Mouse (Mus musculus) forebrain, embryonic 13.5 days (tissue): ENCODE data around the gene Hoxd4. TPM values are rescaled to one million over a fixed set of nuclear protein-coding genes. Genes with fewer than 3 reads are reported as not detected.
A peak's percentile ranks its signal among the peaks of the same experiment; 100 is the strongest.

Source experiments
- ATAC-seq: fragments of 200-750 bp; cut with Nextera tagmentation; 2 replicates; pipeline ENCODE4 v1.8.0; 2017
- H3K27ac ChIP-seq: fragments of 300-500 bp; sonication (generic); 2 replicates; pipeline ENCODE4 v1.5.1; 2015; ENCODE audit warnings: inconsistent platforms, mild to moderate bottlenecking, moderate library complexity
- H3K27me3 ChIP-seq: fragments of 300-500 bp; sonication (generic); 2 replicates; pipeline ENCODE4 v1.6.1; 2015; ENCODE audit warnings: mild to moderate bottlenecking, inconsistent platforms
- H3K36me3 ChIP-seq: fragments of 300-500 bp; sonication (generic); 2 replicates; pipeline ENCODE4 v1.6.1; 2015; ENCODE audit warnings: mild to moderate bottlenecking, inconsistent platforms; ENCODE audit not compliant: poor library complexity, severe bottlenecking
- H3K4me1 ChIP-seq: fragments of 300-500 bp; sonication (generic); 2 replicates; pipeline ENCODE4 v1.6.1; 2015; ENCODE audit warnings: inconsistent platforms
- H3K4me2 ChIP-seq: fragments of 300-500 bp; sonication (generic); 2 replicates; pipeline ENCODE4 v1.6.1; 2015; ENCODE audit warnings: inconsistent platforms, mild to moderate bottlenecking, moderate library complexity
- H3K4me3 ChIP-seq: fragments of 300-500 bp; sonication (generic); 2 replicates; pipeline ENCODE4 v1.5.1; 2015; ENCODE audit warnings: mild to moderate bottlenecking, inconsistent platforms
- H3K9ac ChIP-seq: fragments of 300-500 bp; sonication (generic); 2 replicates; pipeline ENCODE4 v1.6.1; 2015; ENCODE audit warnings: mild to moderate bottlenecking, inconsistent platforms
- H3K9me3 ChIP-seq: fragments of 300-500 bp; sonication (generic); replicated peaks from 2 replicates; pipeline ENCODE4 v1.6.1; 2016; ENCODE audit warnings: inconsistent platforms
- WGBS: fragments of 180-500 bp; shearing (Covaris S2); methylation state at CpG from one replicate; pipeline ENCODE4 v1.1.7; 2015; 5-methylcytosine and 5-hydroxymethylcytosine counted together
- polyA plus RNA-seq: library from polyadenylated mRNA; unstranded; fragments of >200 nt; fragmentation: Nextera tagmentation; extraction: Ambion mirVana; gene quantifications from 2 replicates; pipeline ENCODE4 v1.2.1, GENCODE M21; 2015

Gene Hoxd4
- polyA plus RNA-seq, 1 experiment from 2014 or later = not detected

DNA sequence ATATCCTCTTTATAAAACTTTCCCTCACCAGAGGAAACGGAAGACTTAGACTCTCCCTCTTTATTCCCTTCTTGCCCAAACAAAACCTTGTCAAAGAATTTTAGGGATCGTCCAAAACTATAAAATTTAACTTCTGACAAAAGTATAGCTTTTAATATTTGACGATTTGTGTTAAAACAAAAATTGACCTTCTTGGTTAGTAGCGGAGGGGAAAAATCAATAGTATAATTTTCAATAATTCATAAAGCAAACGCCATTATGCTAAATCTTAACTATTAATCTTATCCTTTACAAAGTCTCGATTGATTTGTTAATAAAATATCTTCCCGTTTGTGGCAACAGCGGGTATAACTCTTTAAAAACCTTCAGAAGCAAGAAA lies 21.4 kb upstream of the Hoxd4 start:
- no peaks in the 10 kb centered on the region for H3K36me3 ChIP-seq
- peaks cover 97% of the 10 kb centered on the region for H3K27me3 ChIP-seq
- H3K4me2 ChIP-seq = no peak overlapping the region
- H3K9me3 ChIP-seq = no peaks in the 10 kb centered on the region
- no peak overlapping the region for H3K9ac ChIP-seq
- no peak for ATAC-seq
- H3K27ac ChIP-seq = no peak overlapping the region
- 0 out of 2 replicates have a peak, but pooled peaks cover 3% of the 10 kb centered on the region for H3K4me1 ChIP-seq
- WGBS = 9% methylated on average over 8 of the region's 8 CpGs
- no peak overlapping the region for H3K4me3 ChIP-seq

DNA sequence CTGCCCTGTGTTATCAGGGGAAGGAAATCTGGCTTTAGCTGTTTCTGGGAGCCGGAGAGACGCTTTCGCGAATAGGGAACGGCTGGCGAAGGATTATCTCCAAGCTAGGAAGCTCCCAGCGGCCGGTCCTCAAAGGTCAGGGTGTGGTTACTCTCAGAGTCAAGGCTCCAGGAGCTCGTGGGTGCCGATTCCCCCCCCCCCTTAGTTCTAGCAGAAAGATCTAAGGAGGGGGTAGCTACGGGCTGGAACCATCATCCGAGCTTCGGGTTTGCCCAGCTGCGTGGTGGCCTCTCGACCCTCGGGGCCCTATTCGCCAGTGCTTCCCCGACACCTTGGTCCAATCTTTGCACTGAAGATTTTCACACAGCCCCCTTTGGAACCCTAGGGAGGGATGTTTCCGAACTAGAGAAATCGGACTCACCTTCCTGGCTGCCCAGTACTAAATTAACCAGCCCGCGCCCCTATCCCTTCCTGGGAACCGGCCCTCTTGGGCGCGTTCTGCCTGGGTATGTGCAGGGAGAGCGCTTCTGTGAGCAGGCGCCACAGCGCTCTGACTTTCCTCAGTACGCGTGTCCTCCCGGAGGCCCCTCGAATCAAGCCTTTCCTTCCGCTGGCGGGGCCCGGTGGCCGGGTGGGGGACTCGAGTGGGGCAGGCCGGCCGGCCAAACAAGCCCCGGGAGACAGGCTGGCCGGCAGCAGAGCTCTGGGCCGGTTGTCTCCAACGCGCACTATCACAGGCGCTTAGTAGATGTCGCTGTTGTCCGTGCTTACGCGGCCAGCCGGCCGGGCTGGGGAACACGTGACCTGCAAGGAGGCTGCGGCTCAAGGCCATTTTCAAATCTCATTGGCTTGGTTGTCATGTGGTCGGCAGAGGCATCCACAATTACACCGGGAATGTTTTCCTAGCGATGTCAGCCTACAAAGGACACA lies 20.4 kb upstream of the Hoxd4 start, which contains the start of gene Hoxd10:
TSS of gene Hoxd10 (plus strand) at position 903 of the 930 bp plus-strand sequence.
- no peak within 1 kb of the TSS for H3K27ac ChIP-seq
- H3K36me3 ChIP-seq = no peaks in the 10 kb centered on the region
- H3K9me3 ChIP-seq = no peaks in the 10 kb centered on the region
- H3K27me3 ChIP-seq = peaks cover 98% of the 10 kb centered on the region
- H3K4me1 ChIP-seq = 0 out of 2 replicates have a peak, but pooled peaks cover 3% of the 10 kb centered on the region
- peak within 1 kb of the TSS; percentile 25; the same call in 1 of the 2 replicates for H3K4me2 ChIP-seq
- ATAC-seq = peak; percentile 50
- no peak within 1 kb of the TSS for H3K9ac ChIP-seq
- WGBS = 2% methylated on average over 56 of the region's 56 CpGs
- 0 out of 2 replicates have a peak within 1 kb of the TSS, but pooled peaks have one; percentile 13 for H3K4me3 ChIP-seq

DNA sequence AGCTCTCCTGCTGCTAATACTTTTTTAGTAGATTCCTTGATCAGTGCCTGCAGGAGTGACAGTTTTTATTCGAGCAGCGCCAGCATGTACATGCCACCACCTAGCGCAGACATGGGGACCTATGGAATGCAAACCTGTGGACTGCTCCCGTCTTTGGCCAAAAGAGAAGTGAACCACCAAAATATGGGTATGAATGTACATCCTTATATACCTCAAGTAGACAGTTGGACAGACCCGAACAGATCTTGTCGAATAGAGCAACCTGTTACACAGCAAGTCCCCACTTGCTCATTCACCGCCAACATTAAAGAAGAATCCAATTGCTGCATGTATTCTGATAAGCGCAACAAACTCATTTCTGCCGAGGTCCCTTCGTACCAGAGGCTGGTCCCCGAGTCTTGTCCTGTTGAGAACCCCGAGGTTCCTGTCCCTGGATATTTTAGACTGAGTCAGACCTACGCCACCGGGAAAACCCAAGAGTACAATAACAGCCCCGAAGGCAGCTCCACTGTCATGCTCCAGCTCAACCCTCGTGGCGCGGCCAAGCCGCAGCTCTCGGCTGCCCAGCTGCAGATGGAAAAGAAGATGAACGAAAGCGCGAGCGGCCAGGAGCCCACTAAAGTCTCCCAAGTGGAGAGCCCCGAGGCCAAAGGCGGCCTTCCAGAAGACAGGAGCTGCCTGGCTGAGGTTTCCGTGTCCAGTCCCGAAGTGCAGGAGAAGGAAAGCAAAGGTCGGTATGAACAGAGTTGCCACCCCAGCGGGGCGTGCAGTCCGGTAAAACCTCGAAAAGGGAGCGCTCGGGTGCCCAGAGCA lies 19.5 kb upstream of the Hoxd4 start:
- WGBS = 4% methylated on average over 35 of the region's 35 CpGs
- no peak overlapping the region for H3K4me2 ChIP-seq
- no peak overlapping the region for H3K9ac ChIP-seq
- H3K4me1 ChIP-seq = 0 out of 2 replicates have a peak, but pooled peaks cover 3% of the 10 kb centered on the region
- no peak overlapping the region for H3K4me3 ChIP-seq
- H3K36me3 ChIP-seq = no peaks in the 10 kb centered on the region
- peaks cover 98% of the 10 kb centered on the region for H3K27me3 ChIP-seq
- no peaks in the 10 kb centered on the region for H3K9me3 ChIP-seq
- no peak overlapping the region for H3K27ac ChIP-seq
- no peak for ATAC-seq

DNA sequence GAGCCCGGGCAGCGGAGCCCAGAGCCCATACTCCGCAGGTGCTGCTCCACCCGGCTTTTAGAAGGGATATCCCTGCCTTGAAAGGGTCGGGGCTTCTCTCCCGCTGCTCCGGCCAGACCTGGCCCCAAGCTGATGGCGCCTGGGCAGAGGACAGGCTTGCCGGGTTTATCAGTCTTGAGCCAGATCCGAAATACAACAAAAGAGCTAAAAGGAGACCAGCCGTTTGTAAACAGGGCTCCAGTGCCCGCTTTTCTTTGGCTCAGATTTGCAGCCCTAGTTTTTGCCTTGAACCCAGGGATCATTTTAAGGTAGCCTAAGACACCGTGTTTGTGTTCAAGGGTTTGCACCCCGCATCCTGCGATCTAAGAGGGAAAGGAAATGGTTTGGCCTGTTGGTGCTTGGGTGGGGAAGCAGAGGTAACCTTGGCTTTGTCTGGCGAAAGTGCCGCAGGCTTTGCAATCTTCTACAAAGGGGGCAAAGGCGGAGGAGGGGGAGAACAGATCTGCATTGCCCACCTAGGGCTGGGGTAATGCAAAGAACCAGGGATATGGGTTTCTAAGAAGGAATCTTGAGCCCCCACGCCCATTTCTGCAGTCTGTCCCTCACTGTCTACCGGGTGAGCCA lies 18.8 kb upstream of the Hoxd4 start:
- no peak for ATAC-seq

DNA sequence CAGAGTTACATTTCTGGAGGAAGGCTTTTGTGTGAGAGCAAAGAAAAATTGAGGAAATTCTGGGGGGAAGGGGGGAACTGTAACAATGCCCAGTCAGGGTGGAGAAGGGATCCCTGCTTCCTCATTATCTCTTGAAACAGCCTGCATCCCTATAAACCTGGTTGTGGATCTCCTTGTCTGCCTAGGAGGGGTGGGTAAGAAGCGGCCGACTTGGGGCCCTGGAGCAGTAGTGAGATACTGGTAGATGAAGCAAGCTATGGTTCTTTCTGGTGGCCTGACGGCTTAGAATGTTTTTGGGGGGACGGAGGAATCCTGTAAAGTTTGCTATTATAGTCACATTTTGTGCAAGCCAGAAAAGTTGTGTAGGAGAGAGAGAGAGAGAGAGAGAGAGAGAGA lies 18.3 kb upstream of the Hoxd4 start:
- WGBS = 5% methylated on average over 4 of the region's 4 CpGs
- Histone ChIP-seq H3K4me1 (peaks cover 14% of the 10 kb centered on the region), H3K4me2 (no peak overlapping the region), H3K9me3 (no peaks in the 10 kb centered on the region), H3K9ac (no peak overlapping the region), H3K27ac (no peak overlapping the region), H3K27me3 (peaks cover 98% of the 10 kb centered on the region), H3K4me3 (no peak overlapping the region), H3K36me3 (no peaks in the 10 kb centered on the region)
- no peak for ATAC-seq

More for the DNA sequence above, 18.8 kb upstream of the Hoxd4 start:
- Histone ChIP-seq H3K9ac (no peak overlapping the region), H3K4me1 (peaks cover 9% of the 10 kb centered on the region), H3K9me3 (no peaks in the 10 kb centered on the region), H3K27ac (no peak overlapping the region), H3K36me3 (no peaks in the 10 kb centered on the region), H3K4me3 (no peak overlapping the region), H3K4me2 (no peak overlapping the region), H3K27me3 (peaks cover 98% of the 10 kb centered on the region)
- under 1% methylated on average over 20 of the region's 20 CpGs for WGBS

DNA sequence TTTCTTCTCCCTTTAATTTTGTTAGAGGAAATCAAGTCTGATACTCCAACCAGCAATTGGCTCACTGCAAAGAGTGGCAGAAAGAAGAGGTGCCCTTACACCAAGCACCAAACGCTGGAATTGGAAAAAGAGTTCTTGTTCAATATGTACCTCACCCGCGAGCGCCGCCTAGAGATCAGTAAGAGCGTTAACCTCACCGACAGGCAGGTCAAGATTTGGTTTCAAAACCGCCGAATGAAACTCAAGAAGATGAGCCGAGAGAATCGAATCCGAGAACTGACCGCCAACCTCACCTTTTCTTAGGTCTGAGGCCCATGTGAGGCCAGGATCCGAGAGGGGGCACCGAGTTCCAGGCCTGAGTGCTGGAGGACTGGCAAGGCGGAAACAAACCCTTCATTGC lies 17.7 kb upstream of the Hoxd4 start:
- WGBS = under 1% methylated on average over 16 of the region's 16 CpGs
- ATAC-seq = no peak
- H3K4me3 ChIP-seq = no peak overlapping the region
- no peaks in the 10 kb centered on the region for H3K36me3 ChIP-seq
- H3K4me2 ChIP-seq = no peak overlapping the region
- H3K4me1 ChIP-seq = peaks cover 15% of the 10 kb centered on the region
- H3K9ac ChIP-seq = no peak overlapping the region
- H3K9me3 ChIP-seq = no peaks in the 10 kb centered on the region
- no peak overlapping the region for H3K27ac ChIP-seq
- H3K27me3 ChIP-seq = peaks cover 98% of the 10 kb centered on the region

DNA sequence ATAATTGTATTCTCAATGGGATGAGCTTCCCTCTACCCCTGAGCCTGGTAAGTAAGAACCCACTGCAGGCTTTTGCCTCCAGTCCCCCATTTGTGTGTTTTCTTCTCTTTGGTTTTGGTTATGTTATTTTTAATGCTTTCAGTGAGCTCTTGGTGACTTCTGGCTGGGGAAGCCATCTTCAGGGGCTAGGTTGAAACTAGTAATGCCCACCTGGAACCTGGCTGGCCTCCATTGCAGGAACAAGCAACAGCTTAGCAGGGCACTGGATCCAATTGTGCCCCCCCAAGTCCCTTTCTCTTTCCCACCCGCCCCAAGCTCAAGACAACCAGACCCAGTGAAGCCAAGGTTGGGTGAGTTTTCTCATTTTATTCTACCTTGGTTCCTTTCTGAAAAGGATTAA lies 16.3 kb upstream of the Hoxd4 start:
- no peaks in the 10 kb centered on the region for H3K36me3 ChIP-seq
- WGBS = 5% methylated on average over 1 of the region's 1 CpGs
- no peak for ATAC-seq

DNA sequence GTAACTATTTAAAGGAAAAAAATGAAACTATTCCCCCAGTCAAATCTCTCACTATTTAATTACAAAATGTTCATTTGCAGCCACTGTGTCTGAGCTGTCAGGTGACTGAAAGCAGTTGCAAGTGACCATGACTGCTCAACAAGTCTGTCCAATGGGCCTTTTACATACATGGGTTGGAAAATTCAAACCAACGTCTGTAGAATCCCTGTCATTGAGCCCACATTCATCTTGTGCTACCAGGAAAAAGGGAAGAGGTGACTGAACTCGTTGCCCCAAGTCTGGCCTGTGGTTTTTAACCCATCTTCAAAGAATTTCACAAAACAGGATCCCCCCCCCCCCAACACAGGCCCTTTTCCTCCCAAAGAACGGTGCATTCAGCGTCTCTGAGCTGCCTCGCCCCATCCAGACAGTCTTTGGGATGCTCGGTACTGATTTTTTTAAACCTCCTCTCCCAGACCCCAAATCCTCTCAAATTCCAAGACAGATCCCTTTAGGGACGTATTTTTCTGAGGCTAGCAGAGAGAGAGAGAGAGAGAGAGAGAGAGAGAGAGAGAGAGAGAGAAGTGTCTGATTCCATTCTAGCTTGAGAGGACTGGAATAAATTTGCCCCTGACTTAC lies 15.8 kb upstream of the Hoxd4 start:
- H3K27me3 ChIP-seq = peaks cover 100% of the 10 kb centered on the region
- no peak overlapping the region for H3K4me3 ChIP-seq
- no peaks in the 10 kb centered on the region for H3K9me3 ChIP-seq
- WGBS = 4% methylated on average over 7 of the region's 7 CpGs
- no peaks in the 10 kb centered on the region for H3K36me3 ChIP-seq
- no peak overlapping the region for H3K27ac ChIP-seq
- H3K4me2 ChIP-seq = no peak overlapping the region
- no peak overlapping the region for H3K9ac ChIP-seq
- ATAC-seq = no peak
- H3K4me1 ChIP-seq = peaks cover 15% of the 10 kb centered on the region

More for the DNA sequence above, 16.3 kb upstream of the Hoxd4 start:
- Histone ChIP-seq H3K9me3 (no peaks in the 10 kb centered on the region), H3K27me3 (peaks cover 99% of the 10 kb centered on the region), H3K4me1 (peaks cover 15% of the 10 kb centered on the region), H3K9ac (no peak overlapping the region), H3K27ac (no peak overlapping the region), H3K4me2 (no peak overlapping the region), H3K4me3 (no peak overlapping the region)

DNA sequence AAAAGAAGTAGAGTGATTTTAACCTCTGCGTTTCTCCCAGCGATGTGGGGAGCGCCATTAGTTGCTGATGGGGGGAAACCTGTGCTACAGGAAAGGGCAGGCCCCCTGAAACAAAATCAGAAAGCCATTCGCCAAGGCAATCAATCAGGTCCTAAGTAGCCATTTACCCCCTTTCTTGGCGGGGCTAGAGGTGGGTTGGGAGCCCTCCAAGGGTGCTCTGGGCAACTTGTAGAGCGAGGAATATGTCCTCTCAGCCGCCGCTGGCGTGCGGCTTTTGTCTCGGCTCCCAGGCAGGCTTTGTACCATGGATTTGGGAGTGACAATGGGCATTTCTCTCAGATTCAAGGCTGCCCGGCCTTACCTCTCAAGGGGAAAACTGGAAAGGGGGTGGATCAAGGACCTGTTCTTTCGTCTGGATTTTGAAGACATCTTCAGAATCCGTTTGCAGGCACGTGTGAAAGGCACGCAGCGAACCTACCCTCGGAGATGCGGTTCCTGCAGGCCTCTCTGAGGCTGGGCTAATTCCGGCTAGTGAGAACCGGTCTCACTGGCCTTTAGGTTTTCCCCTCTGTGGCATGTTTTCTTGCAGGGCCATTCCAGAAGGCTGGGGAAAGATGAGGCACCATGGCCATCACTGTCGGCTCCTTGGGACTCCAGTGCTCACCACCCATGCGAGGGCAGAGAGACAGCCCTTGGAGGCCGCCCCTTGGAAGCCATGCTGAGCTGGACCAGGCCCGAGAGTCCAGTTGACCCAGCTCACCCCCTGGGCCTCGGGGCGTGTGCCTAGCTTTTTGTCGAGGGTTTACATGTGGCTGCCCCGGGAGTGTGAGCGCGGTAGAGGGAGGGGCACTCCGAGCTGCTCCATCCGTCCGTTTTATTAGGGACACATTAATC lies 15.0 kb upstream of the Hoxd4 start:
- H3K4me2 ChIP-seq = no peak overlapping the region
- 2% methylated on average over 34 of the region's 34 CpGs for WGBS
- no peak overlapping the region for H3K27ac ChIP-seq
- H3K9me3 ChIP-seq = no peaks in the 10 kb centered on the region
- H3K27me3 ChIP-seq = peaks cover 100% of the 10 kb centered on the region
- H3K4me3 ChIP-seq = no peak overlapping the region
- no peak overlapping the region for H3K9ac ChIP-seq
- H3K4me1 ChIP-seq = peaks cover 12% of the 10 kb centered on the region
- no peaks in the 10 kb centered on the region for H3K36me3 ChIP-seq
- no peak for ATAC-seq

DNA sequence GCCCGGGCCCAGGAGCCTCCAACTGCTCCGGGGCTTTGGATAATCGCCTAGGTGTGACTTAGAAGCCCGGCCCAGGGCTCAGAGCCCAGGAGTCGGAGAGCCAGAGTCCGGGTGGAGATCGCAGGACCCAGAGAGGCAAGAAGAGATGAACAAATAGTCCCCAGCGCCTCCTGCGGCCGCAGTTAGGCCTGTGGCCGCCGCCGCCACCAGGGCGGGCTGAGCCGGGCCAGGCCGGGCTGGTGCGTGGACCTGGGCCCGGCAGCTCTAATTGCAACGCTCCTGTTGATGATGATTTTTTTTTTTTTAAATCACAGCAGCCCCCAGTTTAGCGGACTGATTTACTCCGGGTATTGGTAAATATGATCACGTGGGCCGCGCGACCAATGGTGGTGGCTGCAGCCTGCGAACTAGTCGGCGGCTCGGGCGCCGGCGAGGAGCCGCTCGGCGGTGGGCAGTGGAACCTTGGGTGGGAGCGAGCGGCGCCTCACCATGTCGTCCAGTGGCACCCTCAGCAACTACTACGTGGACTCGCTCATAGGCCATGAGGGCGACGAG lies 14.1 kb upstream of the Hoxd4 start, which contains the start of gene Hoxd9:
TSS of gene Hoxd9 (plus strand) at position 161 of the 555 bp plus-strand sequence.
- Histone ChIP-seq H3K9me3 (no peaks in the 10 kb centered on the region), H3K4me2 (peak within 1 kb of the TSS; percentile 56), H3K9ac (no peak within 1 kb of the TSS), H3K27ac (no peak within 1 kb of the TSS), H3K4me1 (peaks cover 12% of the 10 kb centered on the region), H3K36me3 (no peaks in the 10 kb centered on the region), H3K4me3 (peak within 1 kb of the TSS; percentile 33), H3K27me3 (peaks cover 99% of the 10 kb centered on the region)
- WGBS = under 1% methylated on average over 43 of the region's 43 CpGs
- peak; percentile 70 for ATAC-seq
